Comparison of ENCODE assay signal across 10 mouse cellular contexts in genomic region chr10:81139529-81139846, GRCm38 (mm10). TPM values are rescaled to one million over a fixed set of nuclear protein-coding genes. Genes with fewer than 3 reads are reported as not detected.
DNase-seq lines count a peak whose midpoint lies in the region; ATAC-seq and TF ChIP-seq lines count a peak whose summit lies in the region.
"Had no signal": no experiment of that assay in that cellular context is flagged by ENCODE, and none has a peak within 500 bp of the region (broad histone marks: within the 10 kb centered on the region; RNA-seq: fewer than 3 reads in every experiment).

No protein-coding gene starts in this region.

- TF ChIP-seq POLR2A in myocyte (IDR thresholded peaks at IDR 0.05; ENCODE audit: insufficient read length, low read depth) = no peak

- peak overlapping the region; percentile 91; the same call in 1 of the 2 replicates for H3K27ac ChIP-seq in kidney, postnatal 0 days
- peak overlapping the region; percentile 53; the same call in 1 of the 2 replicates for H3K27ac ChIP-seq in embryonic facial prominence, embryonic 13.5 days
- H3K27ac ChIP-seq in intestine, embryonic 15.5 days = peak overlapping the region; percentile 81

- no peak overlapping the region for H3ac ChIP-seq in myocyte (ENCODE audit: control insufficient read depth, insufficient read length)

- no peak for TF ChIP-seq CTCF in kidney, postnatal 0 days (IDR thresholded peaks at IDR 0.05; ENCODE audit: low read depth)

- 0 out of 2 replicates have a peak overlapping the region, but pooled peaks have one; percentile 1 for H3K4me3 ChIP-seq in kidney, postnatal 0 days (replicated peaks; ENCODE audit: low read depth, low read length)
- H3K4me3 ChIP-seq in embryonic facial prominence, embryonic 13.5 days = peak overlapping the region; percentile 88
- H3K4me3 ChIP-seq in intestine, embryonic 15.5 days (replicated peaks) = peak overlapping the region; percentile 67
- H3K4me3 ChIP-seq in myocyte = peak overlapping the region; percentile 94

- H3K9ac ChIP-seq in kidney, postnatal 0 days (ENCODE audit: low read depth, low read length) = peak overlapping the region; percentile 2; the same call in 1 of the 2 replicates
- H3K9ac ChIP-seq in embryonic facial prominence, embryonic 13.5 days = peak overlapping the region; percentile 64
- H3K9ac ChIP-seq in intestine, embryonic 15.5 days = peak overlapping the region; percentile 90

- H3K79me2 ChIP-seq in myocyte (ENCODE audit: control insufficient read depth, insufficient read depth) = peaks cover 64% of the 10 kb centered on the region

- no peaks in the 10 kb centered on the region for H3K27me3 ChIP-seq in kidney, postnatal 0 days (ENCODE audit: insufficient read depth, low read length)
- H3K27me3 ChIP-seq in embryonic facial prominence, embryonic 13.5 days = peaks cover 13% of the 10 kb centered on the region
- H3K27me3 ChIP-seq in intestine, embryonic 15.5 days (replicated peaks) = peaks cover 2% of the 10 kb centered on the region; the same call in 1 of the 2 replicates
- no peaks in the 10 kb centered on the region for H3K27me3 ChIP-seq in myocyte (ENCODE audit: control insufficient read depth, insufficient read depth, insufficient read length)

- peaks cover 20% of the 10 kb centered on the region for H3K4me1 ChIP-seq in kidney, postnatal 0 days (replicated peaks; ENCODE audit: insufficient read depth, low read length)
- peaks cover 55% of the 10 kb centered on the region for H3K4me1 ChIP-seq in embryonic facial prominence, embryonic 13.5 days
- H3K4me1 ChIP-seq in intestine, embryonic 15.5 days (replicated peaks) = peaks cover 53% of the 10 kb centered on the region

- DNase-seq in kidney, postnatal 0 days (ENCODE audit: low spot score) = no peak
- no peak for DNase-seq in kidney, adult 18-20 months
- DNase-seq in right cerebral cortex, adult 2 months (ENCODE audit: low spot score in 2 of 2) = no peak
- no peak for DNase-seq in adrenal gland, postnatal 25 days
- no peak for DNase-seq in thymus, postnatal 4 days
- DNase-seq: gastrocnemius, postnatal 14 days; right cerebral cortex, postnatal 14 days had no signal

- peaks cover 11% of the 10 kb centered on the region; the same call in 1 of the 2 replicates for H3K36me3 ChIP-seq in kidney, postnatal 0 days (ENCODE audit: insufficient read depth, low read length)
- H3K36me3 ChIP-seq in embryonic facial prominence, embryonic 13.5 days = peaks cover 20% of the 10 kb centered on the region
- peaks cover 13% of the 10 kb centered on the region for H3K36me3 ChIP-seq in intestine, embryonic 15.5 days
- H3K36me3 ChIP-seq in myocyte (ENCODE audit: control insufficient read depth, insufficient read depth) = no peaks in the 10 kb centered on the region

- no peak for ATAC-seq in kidney, postnatal 0 days (replicated peaks; ENCODE audit: low FRiP score, low read depth)
- no peak for ATAC-seq in embryonic facial prominence, embryonic 13.5 days (ENCODE audit: insufficient number of reproducible peaks, insufficient read depth, low FRiP score, low TSS enrichment, low read depth)
- no peak for ATAC-seq in intestine, embryonic 15.5 days

- H3K4me2 ChIP-seq in kidney, postnatal 0 days (ENCODE audit: low read length) = peak overlapping the region; percentile 91
- peak overlapping the region; percentile 84 for H3K4me2 ChIP-seq in embryonic facial prominence, embryonic 13.5 days
- peak overlapping the region; percentile 86 for H3K4me2 ChIP-seq in intestine, embryonic 15.5 days (replicated peaks)
- peak overlapping the region; percentile 89 for H3K4me2 ChIP-seq in myocyte (ENCODE audit: low read depth)

- 61% methylated on average over 4 of the region's 4 CpGs for WGBS in kidney, postnatal 0 days
- 72% methylated on average over 4 of the region's 4 CpGs for WGBS in embryonic facial prominence, embryonic 13.5 days
- WGBS in intestine, embryonic 15.5 days = 51% methylated on average over 4 of the region's 4 CpGs

- H3K9me3 ChIP-seq in kidney, postnatal 0 days (replicated peaks; ENCODE audit: low read length) = no peaks in the 10 kb centered on the region
- H3K9me3 ChIP-seq in embryonic facial prominence, embryonic 13.5 days = no peaks in the 10 kb centered on the region
- no peaks in the 10 kb centered on the region for H3K9me3 ChIP-seq in intestine, embryonic 15.5 days

TF ChIP-seq in myocyte, 11 proteins besides CTCF, POLR2A, EP300 and RAD21:
- no peak for TF ChIP-seq MYOG (IDR thresholded peaks at IDR 0.05; ENCODE audit: control insufficient read depth in 1 of 3, insufficient read depth in 1 of 3, insufficient read length in 2 of 3, low read depth in 2 of 3)

RNA-seq across cellular contexts. Expression of gene Zbtb7a, which starts 4.5 kb away (rescaled TPM):
- 33.7 and 37.4 TPM in 2 replicates for polyA plus RNA-seq in kidney, postnatal 0 days (2015; fragmentation: Nextera tagmentation; extraction: Ambion mirVana)
- polyA plus RNA-seq in embryonic facial prominence, embryonic 13.5 days (2015; fragmentation: Nextera tagmentation; extraction: Ambion mirVana) = 27.0 and 27.9 TPM in 2 replicates
- 52.5 and 53.0 TPM in 2 replicates for polyA plus RNA-seq in intestine, embryonic 15.5 days (2015; fragmentation: Nextera tagmentation; extraction: Ambion mirVana)
- polyA plus RNA-seq in myocyte (2012; fragmentation: generic; extraction: Trizol) = 26.1 TPM
- 72.8 and 96.8 TPM in 2 replicates for total RNA-seq in adrenal gland, postnatal 25 days (2021)

RNA-seq across cellular contexts. Expression of gene Pias4, which starts 28.2 kb away (rescaled TPM):
- polyA plus RNA-seq in kidney, postnatal 0 days (2015; fragmentation: Nextera tagmentation; extraction: Ambion mirVana) = 28.4 and 32.0 TPM in 2 replicates
- 58.1 and 60.9 TPM in 2 replicates for polyA plus RNA-seq in embryonic facial prominence, embryonic 13.5 days (2015; fragmentation: Nextera tagmentation; extraction: Ambion mirVana)
- polyA plus RNA-seq in intestine, embryonic 15.5 days (2015; fragmentation: Nextera tagmentation; extraction: Ambion mirVana) = 47.2 and 58.4 TPM in 2 replicates
- polyA plus RNA-seq in myocyte (2012; fragmentation: generic; extraction: Trizol) = 43.2 TPM
- total RNA-seq in adrenal gland, postnatal 25 days (2021) = 33.1 and 36.9 TPM in 2 replicates

RNA-seq across cellular contexts. Expression of gene Map2k2, which starts 33.8 kb away (rescaled TPM):
- polyA plus RNA-seq in kidney, postnatal 0 days (2015; fragmentation: Nextera tagmentation; extraction: Ambion mirVana) = 162 and 166 TPM in 2 replicates
- 196 and 213 TPM in 2 replicates for polyA plus RNA-seq in embryonic facial prominence, embryonic 13.5 days (2015; fragmentation: Nextera tagmentation; extraction: Ambion mirVana)
- polyA plus RNA-seq in intestine, embryonic 15.5 days (2015; fragmentation: Nextera tagmentation; extraction: Ambion mirVana) = 190 and 208 TPM in 2 replicates
- polyA plus RNA-seq in myocyte (2012; fragmentation: generic; extraction: Trizol) = 126 TPM
- total RNA-seq in adrenal gland, postnatal 25 days (2021) = 182 and 184 TPM in 2 replicates

RNA-seq across cellular contexts. Expression of gene Eef2, which starts 36.9 kb away (rescaled TPM):
- 560 and 590 TPM in 2 replicates for polyA plus RNA-seq in kidney, postnatal 0 days (2015; fragmentation: Nextera tagmentation; extraction: Ambion mirVana)
- polyA plus RNA-seq in embryonic facial prominence, embryonic 13.5 days (2015; fragmentation: Nextera tagmentation; extraction: Ambion mirVana) = 622 and 633 TPM in 2 replicates
- 515 and 540 TPM in 2 replicates for polyA plus RNA-seq in intestine, embryonic 15.5 days (2015; fragmentation: Nextera tagmentation; extraction: Ambion mirVana)
- polyA plus RNA-seq in myocyte (2012; fragmentation: generic; extraction: Trizol) = 3,891 TPM
- 1,495 and 1,572 TPM in 2 replicates for total RNA-seq in adrenal gland, postnatal 25 days (2021)

RNA-seq across cellular contexts. Expression of gene Creb3l3, which starts 40.8 kb away (rescaled TPM):
- 0.29 and 0.36 TPM in 2 replicates for polyA plus RNA-seq in kidney, postnatal 0 days (2015; fragmentation: Nextera tagmentation; extraction: Ambion mirVana)
- polyA plus RNA-seq in embryonic facial prominence, embryonic 13.5 days (2015; fragmentation: Nextera tagmentation; extraction: Ambion mirVana) = 0.53 and 1.5 TPM in 2 replicates
- polyA plus RNA-seq in intestine, embryonic 15.5 days (2015; fragmentation: Nextera tagmentation; extraction: Ambion mirVana) = 48.2 and 57.8 TPM in 2 replicates
- 0.14 TPM for polyA plus RNA-seq in myocyte (2012; fragmentation: generic; extraction: Trizol)
- 1.6 and 2.7 TPM in 2 replicates for total RNA-seq in adrenal gland, postnatal 25 days (2021)

Comparison
In these comparisons a context has a peak if more than half of its experiments do, and no peak if none do; other contexts are left out.
1. H3K4me3 ChIP-seq: peak in every context shown above with its lines; median percentile 94 in myocyte; 88 in embryonic facial prominence, embryonic 13.5 days; 67 in intestine, embryonic 15.5 days; 1 in kidney, postnatal 0 days.
2. H3K9ac ChIP-seq: peak in every context shown above with its lines; median percentile 90 in intestine, embryonic 15.5 days; 64 in embryonic facial prominence, embryonic 13.5 days; 2 in kidney, postnatal 0 days.